Mouse (Mus musculus) erythroblast, embryonic 14.5 days (primary cell): Measurements from ENCODE around the gene Nufip2.

Experiments
- GATA1 ChIP-seq: IDR thresholded peaks from 2 replicates; pipeline ENCODE4 v1.6.1; 2012; ENCODE audit warnings: low read length, inconsistent platforms, mixed read lengths
- TAL1 ChIP-seq: IDR thresholded peaks from 3 replicates; pipeline ENCODE4 v1.6.1; 2012; ENCODE audit warnings: low read length, inconsistent platforms, mixed read lengths

GRCm38 (mm10) chr11:77789512-77789911 lies 103.6 kb downstream of the Nufip2 start:
- no peak for TF ChIP-seq TAL1
- no peak for TF ChIP-seq GATA1
